Mouse (Mus musculus) kidney, embryonic 15.5 days (tissue): Measurements from ENCODE around the gene Tmem170. TPM values are rescaled to one million over a fixed set of nuclear protein-coding genes. Genes with fewer than 3 reads are reported as not detected.

Source experiments
- ATAC-seq: fragments of 200-750 bp; cut with Nextera tagmentation; replicated peaks from 2 replicates; pipeline ENCODE4 v1.8.0; 2017; ENCODE audit warnings: moderate TSS enrichment; ENCODE audit not compliant: low FRiP score
- H3K27ac ChIP-seq: fragments of 300-500 bp; sonication (generic); 2 replicates; pipeline ENCODE4 v1.5.1; 2015; ENCODE audit warnings: mild to moderate bottlenecking, inconsistent platforms
- H3K27me3 ChIP-seq: fragments of 300-500 bp; sonication (generic); 2 replicates; pipeline ENCODE4 v1.6.1; 2015; ENCODE audit warnings: inconsistent platforms
- H3K36me3 ChIP-seq: fragments of 300-500 bp; sonication (generic); 2 replicates; pipeline ENCODE4 v1.6.1; 2015; ENCODE audit warnings: inconsistent platforms
- H3K4me1 ChIP-seq: fragments of 300-500 bp; sonication (generic); 2 replicates; pipeline ENCODE4 v1.6.1; 2015; ENCODE audit warnings: inconsistent platforms
- H3K4me2 ChIP-seq: fragments of 300-500 bp; sonication (generic); 2 replicates; pipeline ENCODE4 v1.6.1; 2015; ENCODE audit warnings: moderate library complexity, mild to moderate bottlenecking, inconsistent platforms
- H3K4me3 ChIP-seq: fragments of 300-500 bp; sonication (generic); replicated peaks from 2 replicates; pipeline ENCODE4 v1.5.1; 2015; ENCODE audit warnings: mild to moderate bottlenecking, inconsistent platforms
- H3K9ac ChIP-seq: fragments of 300-500 bp; sonication (generic); 2 replicates; pipeline ENCODE4 v1.6.1; 2015; ENCODE audit warnings: mild to moderate bottlenecking, inconsistent platforms
- H3K9me3 ChIP-seq: fragments of 300-500 bp; sonication (generic); replicated peaks from 2 replicates; pipeline ENCODE4 v1.6.1; 2016; ENCODE audit warnings: inconsistent platforms
- WGBS: fragments of 180-500 bp; shearing (Covaris S2); methylation state at CpG from one replicate; pipeline ENCODE4 v1.1.7; 2015; ENCODE audit warnings: mixed read lengths; 5-methylcytosine and 5-hydroxymethylcytosine counted together
- polyA plus RNA-seq: library from polyadenylated mRNA; unstranded; fragments of >200 nt; fragmentation: Nextera tagmentation; extraction: Ambion mirVana; gene quantifications from 2 replicates; pipeline ENCODE4 v1.2.1, GENCODE M21; 2015

Tmem170 gene
- polyA plus RNA-seq, 1 experiment from 2014 or later: 13.0 TPM

DNA sequence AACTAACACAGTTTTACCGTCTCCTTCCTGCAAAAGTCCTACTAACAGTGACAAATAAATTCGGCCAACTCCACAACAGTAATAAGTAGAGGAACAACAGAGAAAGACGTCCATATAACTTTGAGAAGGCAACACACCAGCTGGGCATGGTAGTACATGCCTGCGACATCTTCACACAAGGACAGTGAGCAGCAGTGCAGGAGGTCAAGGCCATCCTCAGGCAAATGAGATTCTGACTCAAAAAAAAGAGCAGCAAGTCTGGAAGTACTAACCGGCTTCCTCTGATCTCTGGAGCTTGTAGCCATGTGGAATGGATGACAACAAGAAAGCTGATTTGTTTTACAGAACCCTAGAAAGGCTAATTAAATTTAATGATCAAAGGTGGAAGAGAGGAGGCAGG is 43.6 kb downstream of the Tmem170 start:
- WGBS: 48% methylated on average over 5 of the region's 5 CpGs
- H3K27me3 ChIP-seq: no peaks in the 10 kb centered on the region
- H3K27ac ChIP-seq: peak overlapping the region; percentile 57
- no peak overlapping the region for H3K9ac ChIP-seq
- peaks cover 64% of the 10 kb centered on the region for H3K36me3 ChIP-seq
- H3K4me3 ChIP-seq: no peak overlapping the region
- H3K9me3 ChIP-seq: no peaks in the 10 kb centered on the region
- H3K4me1 ChIP-seq: peaks cover 32% of the 10 kb centered on the region
- no peak overlapping the region for H3K4me2 ChIP-seq
- no peak for ATAC-seq

DNA sequence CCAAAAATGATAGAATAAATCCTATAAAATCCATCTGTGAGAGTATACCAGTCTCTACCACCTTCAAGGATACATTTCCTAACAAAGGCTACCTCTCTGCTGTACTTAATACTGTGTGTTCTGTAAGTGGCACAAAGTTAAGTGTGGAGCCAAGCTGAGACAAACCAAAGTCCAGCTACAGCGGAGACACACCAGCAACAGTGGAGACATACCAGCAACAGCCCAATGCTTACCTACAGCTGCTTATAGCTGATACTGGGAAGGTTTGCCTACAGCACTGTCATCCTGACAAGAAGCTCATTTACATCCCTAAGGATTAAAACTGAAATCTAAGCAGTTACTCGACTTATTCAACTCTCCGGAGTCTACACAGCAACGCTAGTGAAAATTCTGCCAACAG is 44.6 kb downstream of the Tmem170 start:
- no peak overlapping the region for H3K9ac ChIP-seq
- no peaks in the 10 kb centered on the region for H3K27me3 ChIP-seq
- H3K36me3 ChIP-seq: peaks cover 64% of the 10 kb centered on the region
- no peak overlapping the region for H3K4me3 ChIP-seq
- 0 out of 2 replicates have a peak overlapping the region, but pooled peaks have one; percentile 15 for H3K27ac ChIP-seq
- H3K4me1 ChIP-seq: peaks cover 32% of the 10 kb centered on the region
- H3K4me2 ChIP-seq: no peak overlapping the region
- no peaks in the 10 kb centered on the region for H3K9me3 ChIP-seq
- ATAC-seq: no peak
- 53% methylated on average over 4 of the region's 4 CpGs for WGBS

DNA sequence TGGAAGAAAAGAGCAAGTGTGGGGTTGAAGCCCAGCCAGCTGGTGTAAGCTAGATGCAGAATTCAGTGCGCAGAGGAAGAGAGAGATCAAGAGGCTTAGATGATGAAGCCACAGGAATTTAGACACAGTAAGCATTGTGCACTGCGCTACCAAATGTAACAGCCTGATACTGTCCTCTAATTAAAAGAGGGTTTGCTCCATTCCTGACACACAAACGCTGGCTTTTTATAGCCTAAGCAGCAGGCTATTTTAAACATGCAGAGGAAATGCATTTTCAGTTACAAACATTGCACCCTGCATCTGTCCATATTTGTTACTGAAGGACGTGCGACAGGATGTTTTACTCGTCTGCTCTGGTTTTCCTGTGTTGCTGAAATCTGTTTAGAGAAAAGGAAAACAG is 48.0 kb downstream of the Tmem170 start:
- Histone ChIP-seq H3K4me1 (peaks cover 22% of the 10 kb centered on the region), H3K36me3 (peaks cover 71% of the 10 kb centered on the region), H3K4me3 (no peak overlapping the region), H3K9me3 (no peaks in the 10 kb centered on the region), H3K4me2 (no peak overlapping the region), H3K9ac (no peak overlapping the region), H3K27ac (peak overlapping the region; percentile 75), H3K27me3 (no peaks in the 10 kb centered on the region)
- no peak for ATAC-seq
- WGBS: 72% methylated on average over 6 of the region's 6 CpGs

DNA sequence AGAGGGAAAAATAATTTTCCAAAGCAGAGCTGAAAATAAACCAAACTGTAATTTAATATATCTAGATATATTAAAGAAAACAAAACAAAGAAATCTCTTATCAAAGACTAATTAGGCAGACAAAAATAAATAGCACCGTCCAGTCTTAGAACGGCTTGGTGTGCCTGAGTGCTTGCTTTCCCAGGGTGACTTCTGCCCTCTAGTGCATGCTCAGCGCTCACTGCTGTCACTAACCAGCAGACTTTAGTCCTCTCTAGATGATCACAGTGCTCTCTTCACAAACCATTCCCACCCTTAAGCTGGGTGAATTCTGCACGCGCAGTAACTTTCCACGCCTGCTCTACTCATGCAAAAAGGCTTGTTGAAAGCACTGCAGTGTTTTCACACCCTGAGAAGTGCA is 51.3 kb downstream of the Tmem170 start:
- Histone ChIP-seq H3K9ac (no peak overlapping the region), H3K27ac (no peak overlapping the region), H3K36me3 (peaks cover 84% of the 10 kb centered on the region), H3K4me1 (no peaks in the 10 kb centered on the region), H3K27me3 (no peaks in the 10 kb centered on the region), H3K4me3 (no peak overlapping the region), H3K9me3 (no peaks in the 10 kb centered on the region), H3K4me2 (no peak overlapping the region)
- 60% methylated on average over 6 of the region's 6 CpGs for WGBS
- peak; percentile 52; the same call in 1 of the 2 replicates for ATAC-seq

DNA sequence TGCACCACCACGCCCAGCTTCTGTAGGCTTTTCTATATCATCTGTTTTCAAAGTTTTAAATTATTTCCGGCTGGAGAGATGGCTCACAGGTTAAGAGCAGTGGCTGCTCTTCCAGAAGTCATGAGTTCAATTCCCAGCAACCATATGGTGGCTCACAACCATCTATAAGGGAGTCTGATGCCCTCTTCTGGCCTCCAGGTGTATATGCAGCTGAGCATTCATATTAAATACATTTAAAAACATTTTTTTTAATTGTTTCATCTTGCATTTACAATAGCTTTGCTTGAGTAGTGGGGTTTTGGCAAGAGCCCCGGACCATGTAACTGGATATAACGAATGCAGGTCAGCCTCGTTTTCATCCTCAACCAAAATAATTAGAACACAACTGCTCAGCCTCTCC is 52.2 kb downstream of the Tmem170 start:
- no peaks in the 10 kb centered on the region for H3K27me3 ChIP-seq
- H3K9ac ChIP-seq: no peak overlapping the region
- 94% methylated on average over 5 of the region's 5 CpGs for WGBS
- no peaks in the 10 kb centered on the region for H3K9me3 ChIP-seq
- H3K36me3 ChIP-seq: peaks cover 83% of the 10 kb centered on the region
- H3K4me3 ChIP-seq: no peak overlapping the region
- no peak overlapping the region for H3K27ac ChIP-seq
- no peaks in the 10 kb centered on the region for H3K4me1 ChIP-seq
- H3K4me2 ChIP-seq: no peak overlapping the region
- no peak for ATAC-seq

DNA sequence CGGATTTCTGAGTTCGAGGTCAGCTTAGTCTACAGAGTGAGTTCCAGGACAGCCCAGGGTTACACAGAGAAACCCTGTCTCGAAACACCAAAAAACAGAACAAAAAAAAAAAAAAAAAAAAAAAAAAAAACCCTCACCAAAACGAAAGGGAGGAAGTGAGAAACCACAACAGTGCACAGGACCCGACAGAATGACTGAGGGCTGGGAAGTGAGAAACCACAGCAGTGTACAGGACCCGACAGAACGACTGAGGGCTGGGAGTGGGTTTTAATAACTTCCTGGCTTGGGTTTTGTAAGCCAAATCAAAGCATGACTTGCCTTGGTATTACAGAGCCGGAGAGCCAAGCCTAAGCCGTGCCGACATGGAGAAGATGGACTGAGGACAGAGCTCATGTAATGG is 55.4 kb downstream of the Tmem170 start:
- no peak for ATAC-seq
- 81% methylated on average over 10 of the region's 10 CpGs for WGBS
- H3K9me3 ChIP-seq: no peaks in the 10 kb centered on the region
- H3K4me2 ChIP-seq: no peak overlapping the region
- no peaks in the 10 kb centered on the region for H3K27me3 ChIP-seq
- H3K4me1 ChIP-seq: no peaks in the 10 kb centered on the region
- peaks cover 68% of the 10 kb centered on the region for H3K36me3 ChIP-seq
- H3K27ac ChIP-seq: peak overlapping the region; percentile 79
- no peak overlapping the region for H3K4me3 ChIP-seq
- no peak overlapping the region for H3K9ac ChIP-seq

DNA sequence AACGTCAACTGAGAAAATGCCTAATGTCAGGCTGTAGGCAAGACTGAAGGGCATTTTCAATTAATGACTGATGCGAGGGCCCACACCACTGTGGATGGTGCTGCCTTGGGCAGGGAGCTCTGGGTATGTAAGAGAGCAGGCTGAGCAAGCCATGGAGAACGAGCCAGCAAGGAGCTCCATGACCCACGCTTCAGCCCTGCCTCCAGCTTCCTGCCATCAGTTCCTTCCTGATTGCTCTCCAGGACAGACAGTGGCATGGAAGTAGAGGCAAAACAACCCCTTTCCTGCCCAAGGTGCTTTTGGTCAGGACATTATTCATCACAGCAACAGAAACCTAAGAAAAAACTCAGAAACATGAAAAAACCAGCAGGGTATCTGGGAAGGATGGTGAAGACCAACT is 55.9 kb downstream of the Tmem170 start:
- WGBS: 80% methylated on average over 4 of the region's 4 CpGs
- H3K27ac ChIP-seq: peak overlapping the region; percentile 79

DNA sequence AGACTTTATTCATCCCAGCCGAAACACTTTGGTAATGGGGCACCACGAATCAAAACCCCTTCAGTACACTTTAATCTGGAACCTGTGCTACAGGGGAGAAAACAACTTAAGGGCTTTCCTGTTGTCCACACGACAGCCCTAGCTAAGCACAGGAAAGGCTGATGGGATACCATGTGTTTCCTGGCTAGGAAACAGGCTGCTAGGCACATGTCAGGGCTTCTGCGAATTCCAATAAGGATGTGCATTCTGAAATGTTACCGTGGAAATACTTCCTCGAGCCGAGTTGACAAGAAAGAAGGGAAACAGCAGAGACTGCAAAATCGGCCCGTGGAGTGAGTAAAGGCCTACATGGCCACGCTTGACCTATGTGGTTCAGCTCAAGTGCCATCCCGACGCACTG is 56.5 kb downstream of the Tmem170 start:
- WGBS: 81% methylated on average over 12 of the region's 12 CpGs
- no peaks in the 10 kb centered on the region for H3K4me1 ChIP-seq
- H3K27me3 ChIP-seq: no peaks in the 10 kb centered on the region
- H3K9me3 ChIP-seq: no peaks in the 10 kb centered on the region
- H3K9ac ChIP-seq: no peak overlapping the region
- peak overlapping the region; percentile 79 for H3K27ac ChIP-seq
- H3K4me3 ChIP-seq: no peak overlapping the region
- H3K36me3 ChIP-seq: peaks cover 72% of the 10 kb centered on the region
- H3K4me2 ChIP-seq: no peak overlapping the region
- ATAC-seq: no peak

More for the DNA sequence above, 55.9 kb downstream of the Tmem170 start:
- peaks cover 71% of the 10 kb centered on the region for H3K36me3 ChIP-seq
- no peak overlapping the region for H3K4me3 ChIP-seq
- no peak for ATAC-seq
- H3K4me2 ChIP-seq: no peak overlapping the region
- H3K4me1 ChIP-seq: no peaks in the 10 kb centered on the region
- H3K27me3 ChIP-seq: no peaks in the 10 kb centered on the region
- H3K9ac ChIP-seq: no peak overlapping the region
- H3K9me3 ChIP-seq: no peaks in the 10 kb centered on the region

DNA sequence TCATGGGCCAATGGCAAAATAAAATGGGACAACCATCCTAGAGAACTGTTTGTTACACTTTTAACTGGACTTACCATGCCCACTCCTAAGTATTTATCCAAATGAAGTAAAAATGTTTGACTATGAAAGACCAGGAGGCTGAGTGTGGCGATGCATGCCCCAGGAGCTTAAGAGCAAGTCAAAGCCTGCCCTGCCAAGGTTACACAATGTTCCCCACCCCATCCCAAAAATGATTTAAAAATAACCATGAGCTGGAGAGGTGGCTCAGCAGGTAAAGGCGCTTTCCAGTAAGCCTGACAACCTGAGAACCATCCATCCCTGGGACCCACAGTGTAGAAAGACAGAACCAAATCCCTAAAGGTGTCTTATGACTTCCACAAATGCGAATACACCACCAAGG is 58.0 kb downstream of the Tmem170 start:
- WGBS: 95% methylated on average over 3 of the region's 3 CpGs
- H3K27ac ChIP-seq: peak overlapping the region; percentile 34; the same call in 1 of the 2 replicates

DNA sequence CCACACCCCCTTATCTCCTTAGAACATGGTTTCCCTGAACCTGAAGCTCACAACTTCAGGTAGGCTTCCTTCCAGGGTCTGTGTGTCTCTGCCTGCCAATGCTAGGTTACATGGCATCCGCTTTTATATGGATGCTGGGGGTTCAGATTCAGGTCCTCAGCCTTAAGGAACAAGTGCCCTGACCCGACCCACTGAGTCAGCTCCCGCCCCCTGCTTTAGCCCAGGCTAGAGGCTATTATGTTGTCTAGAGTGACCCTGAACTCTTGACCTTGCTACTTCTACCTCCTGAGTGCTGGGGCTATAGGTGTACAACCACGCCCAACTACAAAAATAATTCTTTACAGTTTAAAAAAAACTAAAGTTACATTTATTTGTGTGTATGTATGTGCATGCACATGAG is 61.5 kb downstream of the Tmem170 start:
- WGBS: 94% methylated on average over 4 of the region's 4 CpGs
- H3K27ac ChIP-seq: no peak overlapping the region
- no peak overlapping the region for H3K4me2 ChIP-seq
- no peaks in the 10 kb centered on the region for H3K27me3 ChIP-seq
- H3K9me3 ChIP-seq: no peaks in the 10 kb centered on the region
- H3K4me3 ChIP-seq: no peak overlapping the region
- no peak for ATAC-seq
- no peaks in the 10 kb centered on the region for H3K4me1 ChIP-seq
- H3K9ac ChIP-seq: no peak overlapping the region
- peaks cover 50% of the 10 kb centered on the region for H3K36me3 ChIP-seq

More for the DNA sequence above, 58.0 kb downstream of the Tmem170 start:
- no peaks in the 10 kb centered on the region for H3K27me3 ChIP-seq
- H3K36me3 ChIP-seq: peaks cover 72% of the 10 kb centered on the region
- H3K9me3 ChIP-seq: no peaks in the 10 kb centered on the region
- H3K4me2 ChIP-seq: no peak overlapping the region
- H3K4me1 ChIP-seq: no peaks in the 10 kb centered on the region
- H3K9ac ChIP-seq: no peak overlapping the region
- no peak for ATAC-seq
- no peak overlapping the region for H3K4me3 ChIP-seq

DNA sequence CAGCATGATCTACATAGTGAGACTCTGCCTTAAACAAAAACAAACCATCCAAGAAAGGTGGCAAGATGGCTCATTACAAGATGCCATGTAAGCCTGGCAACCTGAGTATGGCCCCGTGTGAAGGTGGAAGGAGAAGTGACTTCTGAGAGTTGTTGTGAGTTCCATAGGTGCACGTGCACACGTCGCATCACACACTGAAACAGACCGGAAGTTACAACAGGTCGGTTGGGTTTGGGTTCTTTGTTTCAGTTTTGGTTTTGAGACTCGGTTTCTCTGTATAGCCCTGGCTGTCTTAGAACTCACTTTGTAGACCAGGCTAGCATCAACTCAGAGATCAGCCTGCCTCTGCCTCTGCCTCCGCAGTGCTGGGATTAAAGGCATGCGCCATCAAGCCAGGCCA is 62.7 kb downstream of the Tmem170 start:
- Histone ChIP-seq H3K9ac (no peak overlapping the region), H3K27ac (no peak overlapping the region), H3K4me1 (no peaks in the 10 kb centered on the region), H3K4me2 (no peak overlapping the region), H3K4me3 (no peak overlapping the region), H3K27me3 (no peaks in the 10 kb centered on the region), H3K9me3 (no peaks in the 10 kb centered on the region), H3K36me3 (peaks cover 41% of the 10 kb centered on the region)
- no peak for ATAC-seq
- WGBS: 94% methylated on average over 9 of the region's 9 CpGs
